Mouse (Mus musculus) small intestine, adult 2 months (tissue): ENCODE measurements around the gene Ncoa3.

Source experiments
- CTCF ChIP-seq: fragments of 200-500 bp; IDR thresholded peaks from 2 replicates; pipeline ENCODE4 v1.5.1; 2012; ENCODE audit warnings: low read depth, mild to moderate bottlenecking, control low read depth, inconsistent platforms, low read length, moderate library complexity, mixed read lengths; ENCODE audit not compliant: insufficient replicate concordance, insufficient read length; ENCODE audit errors: extremely low read depth
- POLR2A ChIP-seq: fragments of 200-500 bp; IDR thresholded peaks from 2 replicates; pipeline ENCODE4 v1.6.1; 2012; ENCODE audit warnings: low read depth, mild to moderate bottlenecking, control low read depth, inconsistent platforms, low read length, moderate library complexity

DNA sequence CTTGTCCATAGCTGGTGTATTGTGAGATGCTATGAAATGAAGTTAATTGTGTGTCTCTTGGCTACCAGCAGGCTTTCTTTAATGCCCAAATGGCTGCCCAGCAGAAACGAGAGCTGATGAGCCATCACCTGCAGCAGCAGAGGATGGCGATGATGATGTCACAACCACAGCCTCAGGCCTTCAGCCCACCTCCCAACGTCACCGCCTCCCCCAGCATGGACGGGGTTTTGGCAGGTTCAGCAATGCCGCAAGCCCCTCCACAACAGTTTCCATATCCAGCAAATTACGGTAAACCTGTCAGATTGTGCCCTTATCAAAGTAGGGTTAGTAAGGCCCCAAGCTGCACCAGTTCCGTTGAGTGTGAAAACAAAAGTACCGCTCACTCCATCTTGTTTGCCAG lies 75.8 kb downstream of the Ncoa3 start:
- TF ChIP-seq POLR2A (no peak), CTCF (no peak)
